Mouse (Mus musculus) adrenal gland, postnatal 25 days (tissue): ENCODE results near the gene Akap11. TPM values are rescaled to one million over a fixed set of nuclear protein-coding genes. Genes with fewer than 3 reads are reported as not detected.
"Not testable (repeated sequence)": the region's sequence is repeated elsewhere in the genome, so short reads cannot be mapped to it uniquely, and the experiment has no call there.

ENCODE experiments used
- DNase-seq: peaks from one replicate; pipeline ENCODE4 v3.0.0; 2021; ENCODE audit warnings: mixed read lengths
- long read RNA-seq: library from polyadenylated mRNA; stranded (forward); transcript quantifications from one replicate; pipeline ENCODE4 v2.0.0, GENCODE M21; 2021
- total RNA-seq: library from RNA; stranded (reverse); gene quantifications from 2 replicates; pipeline ENCODE4 v1.2.3, GENCODE M21; 2021

Akap11 gene
- 48.6 and 54.0 TPM in 2 replicates for total RNA-seq
- long read RNA-seq, partial matches to known transcripts, result 4 of 9 reads
- long read RNA-seq, other reads (novel, unspliced or antisense), result 5 of 9 reads

DNA sequence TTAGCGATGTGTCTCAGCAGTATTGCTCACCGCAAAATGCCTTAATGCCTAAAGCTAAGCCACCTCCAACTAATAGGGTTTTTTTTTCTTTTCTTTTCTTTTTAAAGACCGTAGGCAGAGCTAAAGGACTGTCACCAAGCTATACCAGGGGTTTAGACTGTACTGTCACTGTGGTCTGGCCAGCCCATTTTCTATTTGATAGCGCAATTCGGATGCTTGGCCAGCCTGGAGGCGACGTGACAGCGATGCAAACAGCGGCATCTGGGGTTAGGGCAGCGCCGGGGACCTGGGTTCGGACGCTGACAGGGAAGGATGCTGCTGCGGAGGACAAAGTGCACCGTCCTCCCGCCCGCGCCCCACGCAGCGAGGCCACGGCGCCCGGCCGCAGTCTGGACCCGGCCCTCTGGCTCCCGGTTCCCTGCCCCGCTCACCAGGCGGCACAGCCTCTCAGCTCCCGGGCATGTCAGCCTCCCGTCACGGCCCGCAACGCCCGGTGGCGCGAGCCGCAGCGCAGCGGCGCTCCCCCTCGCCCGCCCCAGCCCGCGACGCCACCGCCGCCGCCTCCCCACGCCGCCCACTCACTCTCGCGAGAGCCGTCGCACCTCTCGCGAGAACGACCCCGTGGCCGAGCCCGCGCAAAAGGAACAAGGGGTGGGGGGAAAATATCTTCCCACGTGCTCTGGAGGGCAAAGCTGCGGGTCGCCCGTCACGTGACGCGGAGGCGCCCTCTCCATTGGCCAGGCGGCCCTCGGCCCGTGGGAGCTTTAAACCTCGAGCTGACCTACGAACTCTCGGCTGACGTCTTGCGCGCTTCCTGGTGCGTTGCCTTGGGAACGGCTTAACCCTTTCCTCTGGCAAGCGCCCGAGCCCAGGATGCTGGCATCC is at the start of gene Akap11:
Akap11 (minus strand) TSS at position 528 of the 885 bp plus-strand sequence.
- peak; percentile 93 for DNase-seq

DNA sequence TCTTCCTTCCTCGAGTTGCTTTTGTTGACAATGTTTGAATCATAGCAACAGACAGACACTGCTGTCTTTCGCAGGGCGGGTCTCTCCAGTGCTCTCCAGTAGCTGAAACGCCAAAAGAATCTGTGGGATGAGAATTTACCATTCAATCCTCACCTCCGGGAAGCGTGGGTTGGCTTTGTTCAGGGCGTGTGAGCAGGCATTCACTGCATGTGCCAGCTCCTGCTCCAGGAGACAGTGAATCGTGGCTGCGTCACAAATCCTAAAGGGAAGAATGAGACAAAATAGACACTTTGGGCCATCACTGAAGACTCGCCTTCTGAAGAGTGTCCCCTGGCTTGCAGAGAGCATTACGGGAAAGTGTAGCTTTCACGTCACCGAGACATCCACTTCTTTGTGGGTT is 47.6 kb upstream of the Akap11 start:
- no peak for DNase-seq

- no peak for DNase-seq
Measured at GRCm38 (mm10) chr14:78583168-78583567, 46.6 kb upstream of the Akap11 start.

- no peak for DNase-seq
Measured at GRCm38 (mm10) chr14:78575899-78576298, 39.3 kb upstream of the Akap11 start.

GRCm38 (mm10) chr14:78568410-78568809 is 31.8 kb upstream of the Akap11 start:
- DNase-seq, result no peak

DNA sequence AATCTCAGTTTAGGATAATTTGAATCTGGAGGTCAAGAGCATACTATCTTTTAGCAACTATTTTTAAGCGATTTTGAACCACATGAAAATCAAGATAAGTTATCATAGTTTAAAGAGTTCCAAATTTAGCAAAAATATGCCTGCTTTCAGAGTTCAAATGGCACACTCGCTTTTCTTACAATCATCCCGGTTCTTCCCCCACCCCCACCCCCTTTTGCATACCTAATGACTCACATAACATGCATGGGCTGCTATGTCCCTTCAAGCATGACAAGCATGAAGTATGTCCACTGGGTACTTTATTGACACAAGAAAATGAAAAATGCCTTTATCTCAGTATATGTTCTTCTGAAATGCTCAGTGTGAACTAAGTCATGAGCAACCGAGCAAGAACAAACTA is 29.8 kb upstream of the Akap11 start:
- DNase-seq, result no peak

DNA sequence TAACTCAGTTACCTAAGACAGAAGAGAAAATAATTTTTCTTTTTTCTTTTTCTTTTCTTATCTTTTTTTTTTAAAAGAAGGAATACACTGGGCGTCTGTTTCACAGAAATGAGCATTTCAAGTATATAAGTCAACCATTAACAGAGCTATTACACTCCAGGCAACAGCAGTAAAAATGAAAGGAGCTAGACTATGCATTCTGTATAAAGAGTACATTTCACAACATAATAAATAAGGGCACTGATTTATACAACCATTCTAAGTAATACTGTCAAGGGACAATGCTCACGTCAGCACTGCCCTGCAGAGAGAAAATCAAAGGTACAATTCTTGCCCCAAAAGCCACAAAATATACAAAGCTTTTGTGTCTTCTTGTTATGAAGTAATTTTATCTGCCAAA is 27.7 kb upstream of the Akap11 start:
- DNase-seq, result no peak

DNA sequence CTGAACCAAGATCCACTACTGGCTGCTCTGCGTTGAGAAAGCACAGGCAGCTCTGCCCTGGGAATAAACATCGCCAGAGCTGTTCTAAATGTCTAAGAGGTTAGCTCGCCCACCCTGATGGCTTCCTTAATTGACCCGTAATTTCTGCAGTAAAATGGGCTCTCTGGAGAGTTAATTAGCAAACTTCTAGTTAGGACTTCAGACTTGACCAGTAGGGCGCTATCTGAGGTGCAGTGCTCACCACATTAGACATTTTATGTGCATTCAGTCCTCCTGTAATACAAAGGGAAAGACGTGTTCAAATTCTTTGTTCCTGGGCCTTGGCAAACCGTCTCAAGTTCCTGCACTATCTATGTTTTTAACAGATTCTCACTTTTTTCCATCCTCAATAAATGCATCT is 26.6 kb upstream of the Akap11 start:
- DNase-seq, result no peak

- no peak for DNase-seq
Measured at GRCm38 (mm10) chr14:78562121-78562520, 25.5 kb upstream of the Akap11 start.

DNA sequence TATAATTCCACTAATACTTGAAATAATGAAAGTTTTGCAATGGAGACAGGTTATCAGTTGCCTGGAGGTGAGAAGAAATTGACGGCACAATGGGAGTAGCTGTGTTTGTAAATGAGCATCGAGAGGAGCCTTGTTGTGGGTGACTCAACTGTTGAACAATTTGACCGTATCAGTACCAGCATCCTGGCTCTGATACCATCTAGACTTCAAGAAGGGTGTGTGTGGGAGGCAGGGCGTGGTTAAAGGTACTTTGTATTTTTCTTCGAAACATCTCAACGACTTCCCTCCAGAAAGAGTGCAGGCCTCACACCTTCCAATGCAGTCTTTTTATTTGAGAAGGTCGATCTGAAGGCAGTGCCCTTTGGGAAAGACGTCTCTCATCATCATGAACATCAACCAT is 22.4 kb upstream of the Akap11 start:
- DNase-seq, result no peak

GRCm38 (mm10) chr14:78554830-78555229 is 18.2 kb upstream of the Akap11 start:
- not testable (repeated sequence) for DNase-seq

- DNase-seq, result no peak
Measured at GRCm38 (mm10) chr14:78553661-78554060, 17.1 kb upstream of the Akap11 start.

DNA sequence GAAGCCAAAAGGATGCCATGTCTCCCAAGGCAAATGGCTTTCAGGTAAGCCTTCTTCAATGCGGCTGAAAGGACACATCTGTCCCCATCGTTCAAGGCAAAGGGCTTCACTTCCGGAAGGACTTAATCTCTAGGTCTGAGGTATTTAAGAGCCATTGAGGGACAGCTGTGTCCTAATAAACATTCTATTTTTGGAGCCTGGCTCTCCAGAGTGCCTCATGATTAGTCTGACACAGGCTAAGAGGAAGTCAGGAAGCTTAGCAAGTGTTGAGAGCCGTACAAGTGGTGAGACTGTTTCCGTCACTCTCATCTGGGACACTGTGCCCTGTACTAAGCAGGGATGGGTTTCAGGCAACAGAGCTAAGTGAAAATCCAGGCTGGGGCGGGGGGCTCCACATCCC is 12.2 kb upstream of the Akap11 start:
- DNase-seq, result no peak

GRCm38 (mm10) chr14:78541319-78541718 is 4.7 kb upstream of the Akap11 start:
- DNase-seq, result no peak

DNA sequence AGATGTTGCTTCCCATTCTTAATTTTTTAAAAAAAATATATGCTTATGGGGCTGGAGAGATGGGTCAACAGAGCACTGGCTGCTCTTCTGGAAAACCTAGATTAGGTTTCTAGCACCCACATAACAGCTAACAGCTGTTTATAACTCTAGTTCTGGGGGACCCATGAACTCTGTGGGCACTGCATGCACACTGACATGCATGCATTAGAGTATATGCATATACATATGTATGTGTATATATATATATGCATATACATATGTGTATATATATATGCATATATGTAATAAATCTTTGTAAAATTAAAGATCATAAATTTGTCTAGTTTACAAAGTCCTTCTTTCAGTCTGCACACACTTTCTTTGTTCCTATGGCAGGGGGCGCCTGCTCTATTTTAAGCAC is 3.2 kb upstream of the Akap11 start:
- no peak for DNase-seq

- no peak for DNase-seq
Measured at GRCm38 (mm10) chr14:78538572-78539320, 2.1 kb upstream of the Akap11 start.

- DNase-seq, result no peak
Measured at GRCm38 (mm10) chr14:78537551-78537950, 943 bp upstream of the Akap11 start.

GRCm38 (mm10) chr14:78535366-78535765 is 1.2 kb downstream of the Akap11 start:
- no peak for DNase-seq

DNA sequence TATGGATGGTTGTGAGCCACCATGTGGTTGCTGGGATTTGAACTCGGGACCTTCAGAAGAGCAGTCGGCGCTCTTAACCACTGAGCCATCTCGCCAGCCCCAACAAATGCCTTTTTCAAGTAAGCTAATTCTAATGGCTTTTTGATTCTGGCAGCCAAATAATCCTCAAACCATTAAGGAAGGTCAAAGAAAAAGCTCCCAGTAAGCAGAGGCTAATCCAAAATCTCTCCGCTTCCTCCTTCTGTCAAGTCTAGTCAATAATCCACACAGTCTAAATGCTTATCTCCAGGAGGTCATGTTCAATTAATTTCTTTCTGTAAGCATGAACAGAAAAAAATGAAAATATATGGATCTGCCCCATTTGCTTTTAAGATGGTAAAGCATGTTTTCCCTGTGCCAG is 2.0 kb downstream of the Akap11 start:
- DNase-seq, result no peak

GRCm38 (mm10) chr14:78533701-78534100 is 2.9 kb downstream of the Akap11 start:
- DNase-seq, result no peak

DNA sequence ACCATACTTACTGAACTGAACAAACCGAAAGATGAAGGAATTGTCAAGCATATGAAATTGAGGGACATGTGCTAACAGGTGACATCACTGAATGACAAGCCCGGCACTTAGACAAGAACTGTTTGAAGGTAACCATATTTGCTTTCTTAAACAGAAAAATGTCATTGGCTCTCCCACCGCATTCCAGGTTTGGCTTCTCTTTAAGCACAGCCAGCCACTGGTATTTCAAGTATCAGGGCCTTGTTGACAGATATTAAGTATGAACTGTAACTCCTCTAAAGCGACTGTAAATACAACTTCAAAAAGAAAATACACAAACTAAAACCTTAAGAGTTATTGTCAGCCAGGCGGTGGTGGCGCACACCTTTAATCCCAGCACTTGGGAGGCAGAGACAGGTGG is 4.3 kb downstream of the Akap11 start:
- no peak for DNase-seq

DNA sequence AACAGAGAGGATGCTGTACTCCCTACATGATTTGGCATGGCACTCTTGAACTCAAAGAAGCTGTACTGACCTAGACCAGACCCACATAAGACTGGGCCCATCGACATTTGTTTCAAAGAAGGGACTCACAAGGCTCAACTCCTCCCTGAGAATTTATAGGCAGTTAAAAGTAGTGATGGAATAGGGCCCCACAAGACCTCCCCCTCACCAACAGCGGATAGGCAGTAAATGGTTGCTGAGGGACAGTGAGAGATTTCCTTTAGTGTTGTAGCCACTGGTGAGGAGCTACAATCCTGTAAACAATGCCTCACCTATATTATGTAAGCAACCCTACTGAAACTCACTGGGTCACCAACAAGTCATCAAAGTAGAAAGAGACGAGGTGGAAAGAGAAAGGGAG is 6.4 kb downstream of the Akap11 start:
- DNase-seq, result no peak
